Mouse (Mus musculus) myocyte (in vitro differentiated cells): ENCODE results near the gene Ccdc81. TPM values are rescaled to one million over a fixed set of nuclear protein-coding genes. Genes with fewer than 3 reads are reported as not detected.
A peak's percentile ranks its signal among the peaks of the same experiment; 100 is the strongest.

Experiments used
- H3K27me3 ChIP-seq: one replicate; pipeline ENCODE4 v1.6.1; 2011; ENCODE audit not compliant: control insufficient read depth, insufficient read depth, insufficient read length
- H3K36me3 ChIP-seq: one replicate; pipeline ENCODE4 v1.6.1; 2011; ENCODE audit not compliant: control insufficient read depth, insufficient read depth
- H3K4me2 ChIP-seq: one replicate; pipeline ENCODE4 v1.6.1; 2011; ENCODE audit warnings: low read depth, control low read depth
- H3K4me3 ChIP-seq: one replicate; pipeline ENCODE4 v1.5.1; 2011; ENCODE audit warnings: mild to moderate bottlenecking, control low read depth, moderate library complexity
- H3K79me2 ChIP-seq: one replicate; pipeline ENCODE4 v1.6.1; 2011; ENCODE audit not compliant: control insufficient read depth, insufficient read depth
- H3ac ChIP-seq: one replicate; pipeline ENCODE4 v1.6.1; 2011; ENCODE audit not compliant: control insufficient read depth, insufficient read length
- CEBPB ChIP-seq: IDR thresholded peaks from 2 replicates; pipeline ENCODE4 v1.6.1; 2011; ENCODE audit warnings: mild to moderate bottlenecking, moderate library complexity; ENCODE audit not compliant: poor library complexity, insufficient read depth, severe bottlenecking
- E2F4 ChIP-seq: IDR thresholded peaks from one replicate; pipeline ENCODE4 v1.6.1; 2011; ENCODE audit warnings: mild to moderate bottlenecking, control low read depth, moderate library complexity; ENCODE audit not compliant: insufficient read depth
- MAX ChIP-seq: IDR thresholded peaks from one replicate; pipeline ENCODE4 v1.6.1; 2011; ENCODE audit warnings: low read depth, mild to moderate bottlenecking, control low read depth
- MYOD1 ChIP-seq, 3 experiments: IDR thresholded peaks; one replicate each; pipeline ENCODE4 v1.6.1; 2011; ENCODE audit warnings: control low read depth in 2 of 3, low read depth in 2 of 3, mild to moderate bottlenecking in 2 of 3, moderate library complexity in 1 of 3; ENCODE audit not compliant: insufficient read length in 2 of 3, control insufficient read depth in 1 of 3
- MYOG ChIP-seq, 3 experiments: IDR thresholded peaks; one replicate each; pipeline ENCODE4 v1.6.1; 2011; ENCODE audit warnings: control low read depth in 2 of 3, low read depth in 2 of 3, mild to moderate bottlenecking in 2 of 3; ENCODE audit not compliant: insufficient read length in 2 of 3, control insufficient read depth in 1 of 3, insufficient read depth in 1 of 3
- POLR2A ChIP-seq: IDR thresholded peaks from one replicate; pipeline ENCODE4 v1.6.1; 2011; ENCODE audit warnings: low read depth, mild to moderate bottlenecking, control low read depth, moderate library complexity; ENCODE audit not compliant: insufficient read length
- POLR2AphosphoS2 ChIP-seq: IDR thresholded peaks from one replicate; pipeline ENCODE4 v1.6.1; 2011; ENCODE audit warnings: low read depth, control low read depth; ENCODE audit not compliant: insufficient read length
- REST ChIP-seq: IDR thresholded peaks from one replicate; pipeline ENCODE4 v1.6.1; 2011; ENCODE audit warnings: mild to moderate bottlenecking, control low read depth, moderate library complexity; ENCODE audit not compliant: insufficient read depth, insufficient read length
- SRF ChIP-seq: IDR thresholded peaks from one replicate; pipeline ENCODE4 v1.6.1; 2011; ENCODE audit warnings: low read depth; ENCODE audit not compliant: control insufficient read depth, insufficient read length
- TCF12 ChIP-seq: IDR thresholded peaks from one replicate; pipeline ENCODE4 v1.6.1; 2011; ENCODE audit warnings: mild to moderate bottlenecking, control low read depth; ENCODE audit not compliant: poor library complexity, insufficient read depth, severe bottlenecking
- TCF3 ChIP-seq: IDR thresholded peaks from one replicate; pipeline ENCODE4 v1.6.1; 2011; ENCODE audit warnings: low read depth, control low read depth; ENCODE audit not compliant: insufficient read length
- USF1 ChIP-seq: IDR thresholded peaks from one replicate; pipeline ENCODE4 v1.6.1; 2011; ENCODE audit warnings: low read depth, mild to moderate bottlenecking, control low read depth, moderate library complexity
- polyA plus RNA-seq: library from polyadenylated mRNA; unstranded; fragments of >200 nt; fragmentation: generic; extraction: Trizol; gene quantifications from one replicate; pipeline ENCODE4 v1.2.1, GENCODE M21; 2012; ENCODE audit warnings: missing spikeins

Gene Ccdc81
- polyA plus RNA-seq, 1 experiment, result not detected

DNA sequence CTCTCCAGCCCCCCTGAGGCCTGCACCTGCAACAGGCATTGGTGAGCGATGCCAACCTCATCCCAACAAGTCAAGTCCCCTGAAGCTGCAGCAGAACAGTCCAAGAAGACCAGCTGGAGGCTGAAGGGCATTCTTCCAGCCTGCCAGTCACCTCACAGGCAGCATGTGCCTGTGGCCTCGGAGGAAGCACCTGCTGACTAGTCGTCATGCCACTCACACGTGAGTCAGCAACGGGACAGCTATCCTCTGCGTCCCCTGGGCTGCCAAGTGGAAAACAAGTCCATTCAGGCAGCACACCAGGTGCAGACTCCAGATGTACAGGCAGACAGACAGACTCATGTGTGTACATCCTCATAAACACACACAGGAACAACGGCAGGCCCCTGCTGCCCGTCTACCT, 67.9 kb downstream of the Ccdc81 start:
- H3ac ChIP-seq, result no peak overlapping the region
- no peaks in the 10 kb centered on the region for H3K27me3 ChIP-seq
- TF ChIP-seq POLR2AphosphoS2 (no peak), CEBPB (no peak), POLR2A (no peak), TCF3 (peak; percentile 80), MYOG (IDR thresholded peaks at IDR 0.05; ENCODE audit: control insufficient read depth in 1 of 3, insufficient read depth in 1 of 3, insufficient read length in 2 of 3, low read depth in 2 of 3) (peak; percentile 78 to 98 (median 90)), MYOD1 (IDR thresholded peaks at IDR 0.05; ENCODE audit: control insufficient read depth in 1 of 3, insufficient read length in 2 of 3, low read depth in 2 of 3) (peak; percentile 55 to 97 (median 97)), MAX (no peak), TCF12 (peak; percentile 66), REST (no peak), SRF (no peak), E2F4 (no peak), USF1 (no peak)
- H3K79me2 ChIP-seq, result no peaks in the 10 kb centered on the region
- H3K36me3 ChIP-seq, result peaks cover 3% of the 10 kb centered on the region
- no peak overlapping the region for H3K4me3 ChIP-seq
- H3K4me2 ChIP-seq, result no peak overlapping the region

DNA sequence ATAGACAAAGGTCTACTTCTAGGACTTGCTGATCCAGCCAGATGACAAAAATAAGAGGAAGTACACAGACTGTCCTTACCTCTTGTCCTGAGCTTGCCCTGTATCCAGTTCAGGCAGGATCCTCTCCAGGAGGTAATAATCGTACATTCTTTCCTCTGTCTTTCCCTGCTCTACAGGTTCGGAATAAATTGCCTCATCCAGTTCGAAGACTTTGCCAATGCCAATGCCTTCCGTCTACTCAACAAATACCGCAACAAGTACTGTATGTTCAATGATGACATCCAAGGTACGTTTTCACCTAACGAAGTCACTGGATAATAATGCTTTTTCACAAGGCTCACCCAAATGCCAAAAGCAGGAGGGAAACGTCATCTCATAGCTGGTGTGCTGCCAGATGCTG, 69.9 kb downstream of the Ccdc81 start:
- H3K27me3 ChIP-seq, result no peaks in the 10 kb centered on the region
- no peaks in the 10 kb centered on the region for H3K79me2 ChIP-seq
- H3ac ChIP-seq, result no peak overlapping the region
- H3K36me3 ChIP-seq, result peaks cover 3% of the 10 kb centered on the region
- H3K4me3 ChIP-seq, result no peak overlapping the region
- H3K4me2 ChIP-seq, result no peak overlapping the region
- no peak for TF ChIP-seq REST
- TF ChIP-seq TCF3, result no peak
- no peak for TF ChIP-seq TCF12
- no peak for TF ChIP-seq CEBPB
- no peak for TF ChIP-seq POLR2A
- TF ChIP-seq USF1, result no peak
- TF ChIP-seq MYOD1 (IDR thresholded peaks at IDR 0.05; ENCODE audit: control insufficient read depth in 1 of 3, insufficient read length in 2 of 3, low read depth in 2 of 3), result no peak
- no peak for TF ChIP-seq E2F4
- no peak for TF ChIP-seq MAX
- TF ChIP-seq MYOG (IDR thresholded peaks at IDR 0.05; ENCODE audit: control insufficient read depth in 1 of 3, insufficient read depth in 1 of 3, insufficient read length in 2 of 3, low read depth in 2 of 3), result no peak
- TF ChIP-seq POLR2AphosphoS2, result no peak
- TF ChIP-seq SRF, result no peak

DNA sequence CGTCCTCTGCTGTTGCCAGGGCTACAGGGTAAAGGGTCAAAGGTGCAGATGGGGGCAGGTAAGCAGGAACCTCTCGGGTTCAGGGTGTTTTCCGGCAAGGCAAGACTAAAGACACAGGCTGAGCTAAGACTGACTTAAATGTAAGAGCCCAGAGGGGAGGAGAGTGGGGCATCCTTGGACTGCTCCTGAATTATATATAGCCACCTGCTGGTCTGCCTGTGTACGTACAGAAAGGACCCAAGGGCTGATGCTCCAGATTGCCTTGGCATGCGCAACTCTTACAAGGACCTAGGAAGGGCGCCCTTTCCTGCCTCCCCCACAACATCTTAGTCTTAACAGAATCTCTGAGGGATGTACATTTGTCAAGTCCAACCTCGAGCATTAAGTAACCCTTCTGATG, 74.2 kb downstream of the Ccdc81 start:
- H3K79me2 ChIP-seq, result no peaks in the 10 kb centered on the region
- TF ChIP-seq MAX (no peak), CEBPB (no peak)
- no peak overlapping the region for H3K4me3 ChIP-seq
- no peak overlapping the region for H3ac ChIP-seq
- no peak overlapping the region for H3K4me2 ChIP-seq
- no peaks in the 10 kb centered on the region for H3K27me3 ChIP-seq
- H3K36me3 ChIP-seq, result no peaks in the 10 kb centered on the region

DNA sequence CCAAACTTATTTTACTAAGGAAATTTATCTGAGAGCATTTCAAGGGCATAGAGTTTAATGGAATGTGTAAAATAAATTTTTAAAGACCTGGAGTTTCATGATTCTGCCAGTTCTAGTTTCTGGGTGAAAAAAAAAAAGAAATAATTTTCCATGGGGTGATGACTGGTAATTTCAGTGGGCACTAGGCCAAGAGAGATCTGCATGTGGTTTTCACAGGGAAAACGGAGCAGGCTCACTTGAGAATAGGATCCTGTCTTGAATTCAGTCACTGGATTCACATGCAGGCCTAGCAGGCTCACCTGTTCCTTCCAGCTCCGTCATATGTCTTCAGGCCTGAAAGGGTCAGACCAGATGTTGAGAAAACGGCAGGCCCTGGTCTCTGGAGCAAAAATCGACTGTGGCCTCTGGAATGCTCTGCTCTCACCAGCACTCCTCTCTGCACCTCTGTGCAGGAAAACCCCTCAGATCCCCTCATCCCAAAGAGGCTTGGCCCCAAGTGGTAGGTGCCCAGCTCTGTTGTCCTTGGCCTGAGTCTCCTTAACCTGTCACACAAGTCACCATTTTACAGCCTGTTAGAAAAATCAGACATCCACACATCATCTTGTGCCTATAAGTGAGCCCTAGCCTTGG, 74.9 kb downstream of the Ccdc81 start:
- H3K27me3 ChIP-seq, result no peaks in the 10 kb centered on the region
- TF ChIP-seq MAX, result no peak
- TF ChIP-seq CEBPB, result no peak
- TF ChIP-seq SRF, result no peak
- TF ChIP-seq MYOD1 (IDR thresholded peaks at IDR 0.05; ENCODE audit: control insufficient read depth in 1 of 3, insufficient read length in 2 of 3, low read depth in 2 of 3), result no peak
- no peak for TF ChIP-seq USF1
- no peak for TF ChIP-seq MYOG (IDR thresholded peaks at IDR 0.05; ENCODE audit: control insufficient read depth in 1 of 3, insufficient read depth in 1 of 3, insufficient read length in 2 of 3, low read depth in 2 of 3)
- TF ChIP-seq POLR2AphosphoS2, result no peak
- TF ChIP-seq TCF12, result no peak
- no peak for TF ChIP-seq TCF3

More for the DNA sequence above, 74.9 kb downstream of the Ccdc81 start:
- Histone ChIP-seq H3K4me3 (no peak overlapping the region), H3ac (no peak overlapping the region), H3K79me2 (no peaks in the 10 kb centered on the region), H3K36me3 (no peaks in the 10 kb centered on the region), H3K4me2 (no peak overlapping the region)

Other genes starting within 250 kb of the Ccdc81 start
- gene Hikeshi, start 37.6 kb upstream of the Ccdc81 start, polyA plus RNA-seq, result 59.5 TPM
- gene Eed, start 77.4 kb upstream of the Ccdc81 start, polyA plus RNA-seq, result 25.7 TPM
- 40.1 TPM for gene Picalm, start 226.6 kb upstream of the Ccdc81 start, polyA plus RNA-seq